Mouse (Mus musculus): ENCODE measurements around the gene Dap.

DNA sequence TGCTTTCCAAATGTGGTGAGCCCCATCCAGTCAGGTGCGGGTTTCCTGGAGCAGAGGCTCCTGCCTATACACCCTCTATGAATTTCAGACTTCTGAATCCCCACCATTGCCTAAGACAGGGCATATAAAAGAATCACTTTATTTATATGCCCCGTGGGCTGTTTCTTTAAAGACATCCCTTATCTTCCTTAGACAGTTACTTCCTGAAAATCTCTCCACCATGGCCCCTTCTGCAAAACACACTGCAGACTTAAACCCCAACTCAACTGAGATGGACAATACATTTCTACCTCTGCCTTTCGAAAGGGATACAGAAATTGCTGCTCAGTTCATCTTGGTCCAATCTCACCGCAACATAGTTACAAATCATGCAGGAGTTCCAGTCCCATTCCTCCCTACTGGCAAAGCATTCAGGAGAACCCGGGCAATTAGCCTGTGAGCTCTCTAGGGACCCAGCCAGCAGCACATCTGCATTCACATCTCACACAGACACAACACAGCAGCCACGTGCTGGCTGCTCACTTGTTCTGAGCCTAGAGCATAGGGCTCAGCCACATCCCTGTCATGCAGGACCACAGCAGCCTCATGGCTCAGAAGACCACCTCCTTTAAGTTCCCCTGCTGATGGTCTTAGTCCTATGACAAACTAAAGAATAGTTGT, 75.3 kb downstream of the Dap start:
- TF ChIP-seq CTCF (IDR thresholded peaks at IDR 0.05; ENCODE audit: low read depth) (no peak), EP300 (IDR thresholded peaks at IDR 0.05; ENCODE audit: low read depth) (no peak)
